Mouse (Mus musculus): ENCODE measurements at regions not wholly inside any gene's neighbourhood (a gene's known extent, or its start where the extent isn't known, plus 50 kb on each side); places are given as distances from the start of the nearest gene placed in this dataset.

DNA sequence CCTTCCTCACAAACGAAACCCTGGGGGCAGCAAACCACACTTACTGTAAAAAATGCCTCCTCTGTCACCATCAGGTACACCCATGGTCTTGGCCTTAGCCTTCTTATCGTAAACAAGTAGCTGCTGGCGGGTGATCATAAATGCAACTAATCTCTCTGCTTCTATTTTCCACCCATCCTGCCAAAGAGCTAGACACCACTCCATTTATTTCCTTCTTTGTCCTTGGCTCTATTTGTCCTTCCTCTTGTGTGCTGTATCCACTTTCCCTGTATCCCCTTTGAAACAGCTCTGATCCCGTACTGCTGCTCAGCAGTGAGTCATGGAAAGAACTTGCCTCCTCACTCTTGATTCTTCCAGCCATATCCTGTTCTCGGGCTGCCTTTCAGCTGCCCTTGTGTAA, 108.3 kb upstream of the Kcnq5 start:
- H3K4me2 ChIP-seq (ENCODE audit: low read depth, low read length, poor library complexity, severe bottlenecking): no peak overlapping the region
- H3K9ac ChIP-seq (replicated peaks; ENCODE audit: low read length, poor library complexity, severe bottlenecking): no peak overlapping the region
- H3K4me3 ChIP-seq (ENCODE audit: low read depth, low read length): no peak overlapping the region
- no peak for TF ChIP-seq CTCF (IDR thresholded peaks at IDR 0.05)
- ATAC-seq (ENCODE audit: low FRiP score) (no peak), DNase-seq (ENCODE audit: low spot score) (no peak)
- no peaks in the 10 kb centered on the region for H3K36me3 ChIP-seq (ENCODE audit: insufficient read depth, low read length)
- H3K27ac ChIP-seq (ENCODE audit: low read depth, low read length): no peak overlapping the region
- WGBS: 85% methylated on average over 5 of the region's 5 CpGs
- no peaks in the 10 kb centered on the region for H3K27me3 ChIP-seq (ENCODE audit: insufficient read depth, low read length)
- H3K4me1 ChIP-seq (ENCODE audit: insufficient read depth, low read length): no peaks in the 10 kb centered on the region
- H3K9me3 ChIP-seq (ENCODE audit: low read length): no peaks in the 10 kb centered on the region

Measured in midbrain, postnatal 0 days (tissue).